Mouse (Mus musculus): ENCODE measurements around the gene Ciapin1. TPM values are rescaled to one million over a fixed set of nuclear protein-coding genes. Genes with fewer than 3 reads are reported as not detected.

Gene Ciapin1
- polyA plus RNA-seq, 1 experiment, result 268 TPM

DNA sequence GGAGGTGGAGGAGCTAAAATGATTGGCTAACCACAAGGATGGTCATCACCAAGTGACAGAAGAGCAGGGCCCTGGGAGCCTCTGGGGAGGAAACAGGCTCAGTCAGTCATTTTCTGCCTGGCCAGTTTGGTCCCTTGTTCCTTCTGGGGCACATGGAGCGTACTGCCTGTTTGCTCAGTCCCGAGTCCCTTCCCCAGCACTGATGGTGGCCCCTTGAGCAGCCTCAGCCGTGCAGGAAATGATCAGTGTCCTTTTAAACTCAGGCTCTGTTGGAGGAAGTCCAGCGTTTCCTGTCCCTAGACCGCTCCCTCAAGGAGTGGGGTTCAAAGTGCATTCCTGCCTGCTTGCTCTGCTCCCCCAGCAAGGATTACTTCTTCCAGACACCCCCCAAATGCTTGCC is 59.7 kb downstream of the Ciapin1 start:
- TF ChIP-seq GATA1 (IDR thresholded peaks at IDR 0.05; ENCODE audit: low read length), result no peak

DNA sequence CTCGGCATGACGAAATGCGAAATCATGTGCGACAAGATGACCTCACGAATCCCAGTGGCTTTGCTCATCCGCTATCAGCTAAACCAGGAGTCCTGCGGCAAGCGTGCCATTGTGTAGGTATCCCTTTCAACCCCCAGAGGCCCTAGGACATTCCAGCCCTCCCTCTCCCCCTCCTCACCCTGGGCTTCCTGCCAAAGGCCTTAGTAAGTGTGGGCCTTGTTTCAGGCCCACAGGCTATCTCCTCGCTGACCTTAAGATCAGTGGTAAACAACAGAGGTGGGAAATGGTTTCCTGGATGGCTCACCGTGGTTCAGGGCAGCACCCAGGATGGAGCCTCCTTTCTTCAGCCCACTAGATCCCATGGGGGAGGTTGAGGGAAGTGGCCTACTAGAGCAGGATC is 60.1 kb downstream of the Ciapin1 start:
- no peak for TF ChIP-seq GATA1 (IDR thresholded peaks at IDR 0.05; ENCODE audit: low read length)

DNA sequence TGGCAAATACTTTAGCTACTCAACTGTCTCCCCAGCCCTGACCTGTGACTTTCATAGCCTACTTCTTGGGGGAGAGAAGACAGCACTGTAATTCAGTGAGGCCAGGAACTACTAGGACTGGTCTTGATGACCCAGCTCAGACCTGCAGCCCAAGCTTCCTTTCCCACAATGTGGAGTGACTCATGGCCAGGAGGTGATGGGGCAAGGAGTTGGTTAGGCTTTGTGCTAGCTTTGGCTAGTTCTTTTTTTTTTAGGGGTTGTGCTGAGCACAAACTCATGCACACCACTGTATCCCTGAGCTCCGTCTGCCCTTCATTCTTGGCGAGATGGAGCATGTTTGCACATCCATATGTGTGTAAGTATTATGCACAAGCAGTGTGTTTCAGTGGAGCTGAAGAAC is 61.8 kb downstream of the Ciapin1 start:
- no peak for TF ChIP-seq GATA1 (IDR thresholded peaks at IDR 0.05; ENCODE audit: low read length)

DNA sequence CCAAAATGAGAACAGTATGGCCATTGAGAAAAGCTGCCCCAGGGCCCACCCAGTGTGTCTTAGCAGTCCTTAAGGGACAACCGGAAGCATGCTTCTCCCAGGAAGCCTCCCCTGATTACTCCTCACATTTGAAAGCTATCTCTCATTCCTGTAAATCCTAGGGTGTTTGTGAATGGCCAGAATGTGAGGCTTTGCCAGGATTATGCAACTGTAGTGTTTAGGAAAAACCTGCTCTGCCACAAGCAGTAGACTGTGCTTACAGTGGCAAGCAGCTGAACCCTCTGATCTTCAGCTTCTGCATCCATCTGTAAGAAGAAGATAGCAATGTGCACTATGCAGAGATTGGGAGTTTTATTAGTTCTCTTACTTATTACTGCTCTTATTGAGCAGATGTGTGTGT is 63.6 kb downstream of the Ciapin1 start:
- TF ChIP-seq GATA1 (IDR thresholded peaks at IDR 0.05; ENCODE audit: low read length), result no peak

DNA sequence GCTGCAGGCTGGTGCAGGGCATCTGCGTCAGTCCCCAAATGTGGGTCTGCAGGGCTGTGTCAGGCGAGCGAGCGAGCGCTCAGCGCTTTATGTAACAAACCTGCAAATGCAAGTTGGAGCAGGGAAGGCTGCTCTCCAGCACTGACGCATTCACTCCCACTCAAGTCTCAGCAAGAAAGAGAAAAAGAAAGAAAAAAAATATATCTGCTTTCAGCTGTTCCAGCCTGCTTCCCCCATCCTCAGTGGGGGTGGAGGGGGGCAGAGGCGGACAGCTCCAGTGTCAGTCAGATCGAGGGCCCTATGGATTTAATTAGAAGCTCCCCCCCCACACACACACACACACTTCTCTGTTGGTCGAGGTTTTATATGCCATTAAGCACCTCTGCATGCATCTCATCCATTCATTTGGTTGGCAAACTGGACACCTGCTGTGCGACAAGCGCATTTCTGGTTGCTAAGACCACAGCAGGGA is 64.4 kb downstream of the Ciapin1 start:
- no peak for TF ChIP-seq GATA1 (IDR thresholded peaks at IDR 0.05; ENCODE audit: low read length)

DNA sequence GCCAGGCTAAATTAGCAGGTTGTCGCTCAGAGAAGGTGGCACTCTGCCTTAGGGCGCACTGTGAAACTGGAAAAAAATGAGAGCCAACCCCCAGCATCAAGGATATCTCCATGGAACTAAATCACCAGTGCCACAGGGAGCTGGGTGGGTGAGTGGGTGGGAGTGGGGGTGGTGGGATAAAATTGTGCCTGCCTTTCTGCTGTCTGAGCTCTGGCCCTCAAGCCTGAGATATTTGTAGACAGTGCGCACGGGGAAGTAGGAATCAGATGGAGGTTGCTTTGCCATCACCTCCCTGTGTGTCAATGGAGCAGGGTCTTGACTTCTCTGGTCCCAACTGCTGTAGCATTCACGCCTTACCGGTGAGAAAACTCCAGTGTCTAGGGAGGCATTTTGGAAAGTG is 65.1 kb downstream of the Ciapin1 start:
- TF ChIP-seq GATA1 (IDR thresholded peaks at IDR 0.05; ENCODE audit: low read length), result no peak

DNA sequence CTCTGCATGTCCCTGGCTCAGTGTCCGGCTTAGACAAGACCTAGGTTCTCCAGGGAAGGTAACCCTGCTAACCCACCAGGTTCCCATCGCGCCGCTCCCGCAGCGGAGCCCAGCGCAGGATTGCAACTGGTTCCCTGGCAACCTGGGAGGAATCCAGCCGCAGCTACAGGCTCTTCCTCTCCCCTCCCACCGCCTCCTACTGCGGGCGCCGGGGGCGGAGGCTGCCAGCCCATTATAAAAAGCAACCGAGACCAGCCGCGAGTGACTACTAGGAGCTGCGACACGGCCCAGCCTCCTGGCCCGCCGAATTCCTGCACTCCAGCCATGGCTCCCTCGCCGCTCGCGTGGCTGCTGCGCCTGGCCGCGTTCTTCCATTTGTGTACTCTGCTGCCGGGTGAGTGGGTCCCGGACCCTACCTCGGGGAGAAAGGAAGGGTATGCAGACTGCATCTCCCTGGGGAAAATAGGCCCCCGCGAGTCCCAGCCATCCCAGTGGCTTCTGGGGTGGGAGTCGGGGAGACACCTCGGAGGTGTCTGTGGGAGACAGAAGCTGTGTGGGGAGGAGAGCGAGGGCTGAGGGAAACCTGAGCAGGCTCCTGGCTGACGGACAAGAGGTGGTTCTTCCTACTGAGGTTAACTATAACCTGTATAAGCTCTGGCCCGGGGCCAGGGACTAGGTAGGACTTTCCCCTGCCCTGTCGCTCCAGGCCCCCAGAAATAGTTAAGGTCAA is 66.1 kb downstream of the Ciapin1 start, which contains the start of gene Cx3cl1:
Gene Cx3cl1 (plus strand): TSS at position 69 of the 730 bp plus-strand sequence.
- TF ChIP-seq GATA1 (IDR thresholded peaks at IDR 0.05; ENCODE audit: low read length), result no peak

DNA sequence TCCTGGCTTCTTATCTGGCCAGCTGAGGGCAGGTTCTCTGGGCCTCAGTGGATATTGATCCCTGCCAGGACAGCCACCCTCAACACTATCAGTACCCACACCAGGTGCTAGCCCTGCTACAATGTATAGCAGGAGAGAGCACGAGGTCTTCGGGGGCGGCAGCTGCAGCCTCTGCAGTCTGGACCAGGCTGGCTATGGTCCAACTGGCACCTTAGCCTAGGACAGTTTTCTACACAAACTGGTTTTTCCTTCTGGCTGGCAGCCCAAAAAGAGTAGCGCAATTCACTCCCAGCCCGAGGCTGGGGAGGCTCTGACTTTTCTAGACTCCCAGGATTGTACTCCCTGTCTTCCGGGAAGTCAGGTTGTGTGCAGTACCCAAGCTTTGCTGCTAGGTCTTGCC is 67.2 kb downstream of the Ciapin1 start:
- no peak for TF ChIP-seq GATA1 (IDR thresholded peaks at IDR 0.05; ENCODE audit: low read length)

Other genes with a start within 250 kb of the Ciapin1 start
- 12.4 and 12.9 TPM in 2 replicates for gene Rspry1, start 236.4 kb downstream of the Ciapin1 start, polyA plus RNA-seq (2012)
- gene Fam192a, start 236.4 kb downstream of the Ciapin1 start, polyA plus RNA-seq (2012), result 106 and 163 TPM in 2 replicates
- 91.2 and 237 TPM in 2 replicates for gene Arl2bp, start 171.8 kb downstream of the Ciapin1 start, polyA plus RNA-seq (2012)
- gene Pllp, start 142.1 kb downstream of the Ciapin1 start, polyA plus RNA-seq (2012), result not detected in 2 replicates
- not detected in 2 replicates for gene Ccl22, start 92.8 kb downstream of the Ciapin1 start, polyA plus RNA-seq (2012)
- not detected in 2 replicates for gene Cx3cl1, start 66.3 kb downstream of the Ciapin1 start, polyA plus RNA-seq (2012)
- not detected in 2 replicates for gene Ccl17, start 27.9 kb downstream of the Ciapin1 start, polyA plus RNA-seq (2012)
- gene Coq9, start within 50 bp of the Ciapin1 start, polyA plus RNA-seq (2012), result 129 and 234 TPM in 2 replicates
- gene Polr2c, start 19.1 kb upstream of the Ciapin1 start, polyA plus RNA-seq (2012), result 28.3 and 30.8 TPM in 2 replicates
- gene Dok4, start 38.0 kb upstream of the Ciapin1 start, polyA plus RNA-seq (2012), result 0.15 and 0.22 TPM in 2 replicates
- gene Ccdc102a, start 79.7 kb upstream of the Ciapin1 start, polyA plus RNA-seq (2012), result 1.4 and 1.6 TPM in 2 replicates
- gene Adgrg5, start 85.3 kb upstream of the Ciapin1 start, polyA plus RNA-seq (2012), result not detected in 2 replicates
- 124 and 249 TPM in 2 replicates for gene Adgrg1, start 136.4 kb upstream of the Ciapin1 start, polyA plus RNA-seq (2012)
- gene Adgrg3, start 179.3 kb upstream of the Ciapin1 start, polyA plus RNA-seq (2012), result 0.18 TPM in 1 of 2 replicates, not detected in the other
- not detected in 2 replicates for gene Drc7, start 216.7 kb upstream of the Ciapin1 start, polyA plus RNA-seq (2012)
- gene Katnb1, start 242.8 kb upstream of the Ciapin1 start, polyA plus RNA-seq (2012), result 31.7 and 45.0 TPM in 2 replicates

Measured in G1E-ER4 (cell line).